Mouse (Mus musculus): Measurements from ENCODE around the gene Ctnna3. TPM values are rescaled to one million over a fixed set of nuclear protein-coding genes. Genes with fewer than 3 reads are reported as not detected.

Gene Ctnna3
- polyA plus RNA-seq, 1 experiment from 2014 or later, result 0.39 TPM

DNA sequence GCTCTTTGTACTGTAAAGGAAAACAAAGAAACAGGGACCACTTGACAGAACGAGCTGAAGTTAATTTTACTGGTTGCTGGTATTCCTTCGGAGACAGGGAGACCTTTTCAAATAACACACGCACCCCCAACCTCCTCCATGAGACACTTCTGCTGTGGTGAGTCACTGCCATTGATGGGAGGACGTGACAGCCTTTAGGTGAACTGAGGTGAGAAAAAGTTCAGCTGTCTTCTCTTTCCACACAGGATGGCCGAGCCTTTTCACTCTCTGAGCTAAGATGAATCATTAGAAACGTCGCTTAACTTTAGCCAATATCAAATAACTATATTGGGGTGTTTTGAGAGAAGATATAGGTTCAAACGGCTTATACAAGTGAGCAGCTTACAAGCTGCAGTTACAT lies 102.5 kb downstream of the Ctnna3 start:
- H3K4me1 ChIP-seq (ENCODE audit: insufficient read depth), result no peaks in the 10 kb centered on the region
- no peaks in the 10 kb centered on the region for H3K36me3 ChIP-seq (ENCODE audit: insufficient read depth)
- no peaks in the 10 kb centered on the region for H3K9me3 ChIP-seq (ENCODE audit: low read depth, low read length)
- TF ChIP-seq CTCF (IDR thresholded peaks at IDR 0.05; ENCODE audit: low read depth), result no peak
- no peak for ATAC-seq (ENCODE audit: insufficient read depth)
- no peak overlapping the region for H3K4me2 ChIP-seq
- no peaks in the 10 kb centered on the region for H3K27me3 ChIP-seq (ENCODE audit: insufficient read depth, low read length)
- H3K4me3 ChIP-seq (ENCODE audit: low read depth, low read length), result no peak overlapping the region
- no peak overlapping the region for H3K9ac ChIP-seq
- H3K27ac ChIP-seq (ENCODE audit: low read depth), result no peak overlapping the region
- 38% methylated on average over 8 of the region's 8 CpGs for WGBS
- no peak for DNase-seq

DNA sequence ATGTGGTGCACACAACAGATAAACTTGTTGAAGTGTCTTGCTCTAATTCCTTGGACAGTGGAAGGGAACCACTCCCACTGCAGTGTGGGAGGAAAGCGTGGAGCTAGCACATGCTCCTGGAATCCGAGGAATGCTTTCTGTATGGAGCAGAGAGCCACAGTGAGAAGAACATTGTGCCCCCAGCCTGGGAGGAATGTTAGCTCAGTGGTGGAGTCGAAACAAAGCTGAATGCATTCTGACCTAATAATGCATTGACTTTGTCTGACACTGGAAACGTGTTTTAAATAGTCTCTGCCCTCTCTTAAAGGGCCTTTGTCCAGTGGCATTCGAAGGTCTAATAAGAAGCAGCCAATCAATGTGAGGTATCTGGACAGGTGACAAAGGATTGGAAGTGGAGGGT lies 111.9 kb downstream of the Ctnna3 start:
- DNase-seq, result peak; percentile 64
- no peaks in the 10 kb centered on the region for H3K9me3 ChIP-seq (ENCODE audit: low read depth, low read length)
- WGBS, result 20% methylated on average over 5 of the region's 5 CpGs
- H3K27me3 ChIP-seq (ENCODE audit: insufficient read depth, low read length), result no peaks in the 10 kb centered on the region
- H3K4me1 ChIP-seq (ENCODE audit: insufficient read depth), result no peaks in the 10 kb centered on the region
- no peaks in the 10 kb centered on the region for H3K36me3 ChIP-seq (ENCODE audit: insufficient read depth)
- no peak overlapping the region for H3K4me3 ChIP-seq (ENCODE audit: low read depth, low read length)
- ATAC-seq (ENCODE audit: insufficient read depth), result peak; percentile 96
- H3K4me2 ChIP-seq, result no peak overlapping the region
- H3K27ac ChIP-seq (ENCODE audit: low read depth), result no peak overlapping the region
- no peak overlapping the region for H3K9ac ChIP-seq
- TF ChIP-seq CTCF (IDR thresholded peaks at IDR 0.05; ENCODE audit: low read depth), result no peak

DNA sequence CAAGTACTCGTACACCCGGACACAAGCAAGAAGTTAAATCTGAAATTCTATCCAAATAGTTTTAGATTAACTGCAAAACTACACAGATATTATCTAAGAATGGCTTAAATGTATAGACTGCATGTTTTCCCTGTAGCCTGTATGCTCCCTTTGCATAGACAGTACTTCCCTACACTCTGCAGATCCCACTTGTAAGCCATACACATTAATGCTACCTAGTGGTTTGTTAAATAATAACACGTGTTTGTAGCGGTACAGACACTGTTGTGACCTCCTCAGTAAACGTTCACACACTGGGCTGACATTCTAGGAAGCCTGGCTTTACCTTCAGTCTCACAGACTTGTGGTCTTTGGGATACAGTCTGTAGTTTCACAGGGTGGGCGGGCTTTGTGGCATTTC lies 112.6 kb downstream of the Ctnna3 start:
- no peak for TF ChIP-seq CTCF (IDR thresholded peaks at IDR 0.05; ENCODE audit: low read depth)
- H3K4me2 ChIP-seq, result no peak overlapping the region
- no peaks in the 10 kb centered on the region for H3K9me3 ChIP-seq (ENCODE audit: low read depth, low read length)
- ATAC-seq (ENCODE audit: insufficient read depth), result no peak
- 64% methylated on average over 6 of the region's 6 CpGs for WGBS
- no peak for DNase-seq
- H3K4me3 ChIP-seq (ENCODE audit: low read depth, low read length), result no peak overlapping the region
- H3K36me3 ChIP-seq (ENCODE audit: insufficient read depth), result no peaks in the 10 kb centered on the region
- H3K27ac ChIP-seq (ENCODE audit: low read depth), result no peak overlapping the region
- H3K4me1 ChIP-seq (ENCODE audit: insufficient read depth), result no peaks in the 10 kb centered on the region
- no peaks in the 10 kb centered on the region for H3K27me3 ChIP-seq (ENCODE audit: insufficient read depth, low read length)
- no peak overlapping the region for H3K9ac ChIP-seq

DNA sequence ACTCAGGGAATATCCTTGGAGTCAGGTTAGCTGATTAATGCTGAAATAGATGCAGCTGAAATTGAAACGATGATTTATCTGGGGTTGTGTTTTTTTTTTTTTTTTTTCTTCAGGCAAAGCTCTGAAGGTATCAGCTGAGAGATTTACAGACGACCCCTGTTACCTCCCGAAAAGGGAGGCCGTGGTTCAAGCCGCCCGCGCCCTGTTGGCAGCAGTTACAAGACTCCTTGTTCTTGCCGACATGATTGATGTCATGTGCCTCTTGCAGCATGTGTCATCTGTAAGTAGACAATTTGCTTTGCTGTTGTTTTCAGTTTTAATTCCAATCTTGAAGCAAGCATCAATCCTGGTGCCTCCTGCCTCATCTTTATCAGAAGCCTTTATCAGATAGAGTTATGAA lies 136.8 kb downstream of the Ctnna3 start:
- Histone ChIP-seq H3K36me3 (ENCODE audit: insufficient read depth) (no peaks in the 10 kb centered on the region), H3K9me3 (ENCODE audit: low read depth, low read length) (no peaks in the 10 kb centered on the region), H3K27ac (ENCODE audit: low read depth) (no peak overlapping the region), H3K9ac (no peak overlapping the region), H3K4me1 (ENCODE audit: insufficient read depth) (no peaks in the 10 kb centered on the region), H3K27me3 (ENCODE audit: insufficient read depth, low read length) (no peaks in the 10 kb centered on the region), H3K4me2 (no peak overlapping the region), H3K4me3 (ENCODE audit: low read depth, low read length) (no peak overlapping the region)
- ATAC-seq (ENCODE audit: insufficient read depth) (no peak), DNase-seq (no peak)
- no peak for TF ChIP-seq CTCF (IDR thresholded peaks at IDR 0.05; ENCODE audit: low read depth)
- 78% methylated on average over 8 of the region's 8 CpGs for WGBS

DNA sequence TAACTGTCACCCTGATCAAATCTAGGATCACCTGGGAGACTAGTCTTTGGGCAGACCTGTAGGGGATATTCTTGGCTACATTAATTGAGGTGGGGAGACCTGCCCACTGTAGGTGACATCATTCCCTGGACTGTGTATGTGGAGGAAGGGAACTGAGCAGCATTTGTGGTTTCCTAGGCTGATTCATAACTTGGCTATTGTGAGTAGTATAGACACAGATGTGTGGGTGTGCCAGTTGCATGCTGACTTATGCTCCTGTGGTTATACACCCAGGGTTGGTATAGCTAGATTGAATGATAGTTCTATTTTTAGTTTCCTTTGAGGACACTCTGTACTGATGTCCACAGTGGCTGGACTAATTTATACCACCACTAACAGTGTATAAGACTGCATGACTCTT lies 141.7 kb downstream of the Ctnna3 start:
- no peak for TF ChIP-seq CTCF (IDR thresholded peaks at IDR 0.05; ENCODE audit: low read depth)
- no peak overlapping the region for H3K4me2 ChIP-seq
- H3K4me1 ChIP-seq (ENCODE audit: insufficient read depth), result no peaks in the 10 kb centered on the region
- H3K4me3 ChIP-seq (ENCODE audit: low read depth, low read length), result no peak overlapping the region
- no peak overlapping the region for H3K9ac ChIP-seq
- DNase-seq (no peak), ATAC-seq (ENCODE audit: insufficient read depth) (no peak)
- no peak overlapping the region for H3K27ac ChIP-seq (ENCODE audit: low read depth)
- H3K9me3 ChIP-seq (ENCODE audit: low read depth, low read length), result no peaks in the 10 kb centered on the region
- H3K36me3 ChIP-seq (ENCODE audit: insufficient read depth), result no peaks in the 10 kb centered on the region
- no peaks in the 10 kb centered on the region for H3K27me3 ChIP-seq (ENCODE audit: insufficient read depth, low read length)

DNA sequence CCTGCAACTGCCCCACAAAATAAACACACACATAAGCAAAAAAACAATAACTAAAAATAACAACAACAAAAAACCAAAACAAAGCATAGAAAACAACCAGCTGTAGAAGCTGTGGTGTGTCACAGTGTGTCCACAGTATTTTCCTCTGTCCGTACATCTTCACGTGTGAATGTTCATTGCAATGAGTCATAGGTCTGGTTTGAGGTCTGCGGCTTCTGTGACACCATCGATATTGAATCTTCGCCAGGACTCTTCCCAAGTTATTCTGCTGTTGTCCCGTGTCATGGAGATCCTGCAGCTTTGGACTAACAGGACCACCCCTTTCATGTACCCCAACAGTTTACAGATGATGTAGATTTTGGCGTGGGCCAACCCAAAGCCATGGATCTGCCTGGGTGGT lies 143.0 kb downstream of the Ctnna3 start:
- Histone ChIP-seq H3K36me3 (ENCODE audit: insufficient read depth) (no peaks in the 10 kb centered on the region), H3K9me3 (ENCODE audit: low read depth, low read length) (no peaks in the 10 kb centered on the region)
- ATAC-seq (ENCODE audit: insufficient read depth), result no peak

DNA sequence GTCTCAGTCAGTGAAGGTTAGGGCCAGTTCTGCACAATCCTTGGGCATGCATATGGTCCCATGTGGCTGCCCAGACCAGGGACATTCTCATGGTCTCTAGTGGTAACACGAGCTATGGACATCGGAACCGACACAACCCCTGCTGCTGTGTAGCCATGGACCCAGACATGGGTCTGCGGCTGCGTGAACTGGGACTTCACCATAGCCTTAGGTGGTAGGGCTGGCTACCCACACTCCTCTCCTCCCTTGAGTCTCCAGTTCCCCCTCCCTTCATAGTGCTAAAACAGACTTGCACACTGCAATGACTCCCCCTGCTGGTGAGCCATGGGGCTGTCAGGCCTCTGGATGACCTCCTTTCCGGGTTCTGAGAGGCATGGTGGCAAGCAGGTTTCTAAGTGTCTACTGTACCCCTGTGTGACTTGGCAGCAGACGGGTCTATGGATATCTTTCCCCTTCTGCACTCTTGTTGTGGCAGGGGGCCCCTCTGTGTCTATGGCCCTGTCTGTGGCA lies 144.3 kb downstream of the Ctnna3 start:
- no peak overlapping the region for H3K4me2 ChIP-seq
- H3K4me1 ChIP-seq (ENCODE audit: insufficient read depth), result no peaks in the 10 kb centered on the region
- no peak for ATAC-seq (ENCODE audit: insufficient read depth)
- H3K4me3 ChIP-seq (ENCODE audit: low read depth, low read length), result no peak overlapping the region
- no peak overlapping the region for H3K27ac ChIP-seq (ENCODE audit: low read depth)
- DNase-seq, result peak; percentile 22
- no peaks in the 10 kb centered on the region for H3K27me3 ChIP-seq (ENCODE audit: insufficient read depth, low read length)
- H3K9ac ChIP-seq, result no peak overlapping the region
- 82% methylated on average over 7 of the region's 7 CpGs for WGBS
- no peaks in the 10 kb centered on the region for H3K36me3 ChIP-seq (ENCODE audit: insufficient read depth)
- no peaks in the 10 kb centered on the region for H3K9me3 ChIP-seq (ENCODE audit: low read depth, low read length)
- TF ChIP-seq CTCF (IDR thresholded peaks at IDR 0.05; ENCODE audit: low read depth), result peak; percentile 58

More for the DNA sequence above, 143.0 kb downstream of the Ctnna3 start:
- no peaks in the 10 kb centered on the region for H3K4me1 ChIP-seq (ENCODE audit: insufficient read depth)
- no peak for DNase-seq
- no peak for TF ChIP-seq CTCF (IDR thresholded peaks at IDR 0.05; ENCODE audit: low read depth)
- no peak overlapping the region for H3K4me3 ChIP-seq (ENCODE audit: low read depth, low read length)
- no peak overlapping the region for H3K27ac ChIP-seq (ENCODE audit: low read depth)
- no peak overlapping the region for H3K4me2 ChIP-seq
- H3K27me3 ChIP-seq (ENCODE audit: insufficient read depth, low read length), result no peaks in the 10 kb centered on the region
- 74% methylated on average over 7 of the region's 7 CpGs for WGBS
- no peak overlapping the region for H3K9ac ChIP-seq

DNA sequence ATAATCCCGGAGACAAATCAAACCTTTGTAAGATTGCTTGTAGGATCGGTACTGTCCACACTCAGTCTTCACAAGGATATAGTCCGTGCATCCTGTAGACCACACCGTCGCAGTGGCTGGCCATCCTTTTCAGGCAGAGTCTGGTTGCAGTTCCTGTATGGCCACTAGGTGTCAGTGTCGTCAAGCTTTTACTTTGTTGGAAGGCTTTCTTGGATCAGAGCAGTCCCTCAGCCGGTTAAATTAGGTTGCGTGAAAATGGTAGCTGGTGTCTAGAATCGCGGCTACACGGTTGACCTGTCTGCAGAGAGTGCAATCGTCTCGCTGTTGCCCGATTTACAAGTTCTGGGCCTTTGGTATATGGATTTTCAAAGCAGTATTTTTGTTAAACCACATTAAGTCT lies 152.7 kb downstream of the Ctnna3 start:
- no peak overlapping the region for H3K27ac ChIP-seq (ENCODE audit: low read depth)
- ATAC-seq (ENCODE audit: insufficient read depth) (peak; percentile 82), DNase-seq (peak; percentile 94)
- peak; percentile 95 for TF ChIP-seq CTCF (IDR thresholded peaks at IDR 0.05; ENCODE audit: low read depth)
- H3K27me3 ChIP-seq (ENCODE audit: insufficient read depth, low read length), result no peaks in the 10 kb centered on the region
- H3K4me1 ChIP-seq (ENCODE audit: insufficient read depth), result no peaks in the 10 kb centered on the region
- no peak overlapping the region for H3K9ac ChIP-seq
- WGBS, result 9% methylated on average over 14 of the region's 14 CpGs
- no peak overlapping the region for H3K4me2 ChIP-seq
- no peak overlapping the region for H3K4me3 ChIP-seq (ENCODE audit: low read depth, low read length)
- no peaks in the 10 kb centered on the region for H3K9me3 ChIP-seq (ENCODE audit: low read depth, low read length)
- H3K36me3 ChIP-seq (ENCODE audit: insufficient read depth), result no peaks in the 10 kb centered on the region

Measured in lung, embryonic 14.5 days (tissue).